Mouse (Mus musculus) cerebellum, adult 2 months (tissue): Measurements from ENCODE around the gene Msgn1. TPM values are rescaled to one million over a fixed set of nuclear protein-coding genes. Genes with fewer than 3 reads are reported as not detected.
A peak's percentile ranks its signal among the peaks of the same experiment; 100 is the strongest.

Source experiments
- DNase-seq, 2 experiments: peaks; one replicate each; pipeline ENCODE4 v3.0.0; 2021
- H3K27ac ChIP-seq: fragments of 200-500 bp; 2 replicates; pipeline ENCODE4 v1.5.1; 2012; ENCODE audit warnings: low read length, control low read depth, inconsistent platforms; ENCODE audit not compliant: insufficient read depth
- H3K27me3 ChIP-seq: fragments of 200-500 bp; 2 replicates; pipeline ENCODE4 v1.6.1; 2012; ENCODE audit warnings: inconsistent platforms, mild to moderate bottlenecking, low read length, moderate library complexity; ENCODE audit not compliant: control insufficient read depth, insufficient read depth
- H3K4me1 ChIP-seq: fragments of 200-500 bp; 2 replicates; pipeline ENCODE4 v1.6.1; 2011; ENCODE audit warnings: low read length; ENCODE audit not compliant: control insufficient read depth, insufficient read depth
- H3K4me3 ChIP-seq: fragments of 200-500 bp; replicated peaks from 2 replicates; pipeline ENCODE3; 2011; ENCODE audit warnings: mild to moderate bottlenecking, low read depth, low read length, control low read depth; ENCODE audit not compliant: insufficient read depth
- CTCF ChIP-seq: fragments of 200-500 bp; IDR thresholded peaks from 2 replicates; pipeline ENCODE4 v1.5.1; 2011; ENCODE audit warnings: low read depth, mild to moderate bottlenecking, control low read depth, low read length, moderate library complexity, borderline replicate concordance; ENCODE audit not compliant: insufficient read depth
- POLR2A ChIP-seq: fragments of 200-500 bp; IDR thresholded peaks from 2 replicates; pipeline ENCODE4 v1.6.1; 2011; ENCODE audit warnings: low read length, control low read depth, borderline replicate concordance; ENCODE audit not compliant: insufficient read depth
- WGBS: fragments of 180-500 bp; shearing (Covaris S2); methylation state at CpG from one replicate; pipeline ENCODE4 v1.1.7; 2018; 5-methylcytosine and 5-hydroxymethylcytosine counted together
- polyA plus RNA-seq: library from polyadenylated mRNA; depleted of rRNA; stranded (reverse); fragments of >200 nt; gene quantifications from 2 replicates; pipeline ENCODE4 v1.2.3, GENCODE M21; 2012; rRNA removed

Gene Msgn1
- polyA plus RNA-seq, 1 experiment: not detected

DNA sequence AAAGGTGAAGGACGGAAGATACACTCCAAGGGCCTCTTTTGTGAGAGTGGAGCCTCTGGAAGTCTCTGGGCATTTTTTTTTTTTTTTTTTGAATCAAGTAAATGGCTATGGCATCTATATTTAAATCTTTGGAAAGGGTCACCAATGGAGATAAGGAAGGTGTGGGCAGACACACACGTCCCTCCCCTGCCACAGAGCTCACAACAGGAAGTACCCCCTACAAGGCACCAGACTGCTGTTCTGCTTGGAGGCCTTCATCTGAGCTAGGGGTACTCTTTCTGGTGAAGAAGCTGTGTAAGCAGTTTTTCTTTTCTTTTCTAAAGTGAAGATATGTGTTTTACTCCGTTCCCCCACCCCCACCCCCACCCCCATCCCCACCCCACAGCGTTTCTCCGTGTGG, 11.9 kb downstream of the Msgn1 start:
- TF ChIP-seq POLR2A (no peak), CTCF (no peak)
- no peak overlapping the region for H3K27ac ChIP-seq
- no peak for DNase-seq
- no peak overlapping the region for H3K4me3 ChIP-seq
- 50% methylated on average over 5 of the region's 5 CpGs for WGBS
- H3K27me3 ChIP-seq: no peaks in the 10 kb centered on the region
- H3K4me1 ChIP-seq: no peaks in the 10 kb centered on the region

DNA sequence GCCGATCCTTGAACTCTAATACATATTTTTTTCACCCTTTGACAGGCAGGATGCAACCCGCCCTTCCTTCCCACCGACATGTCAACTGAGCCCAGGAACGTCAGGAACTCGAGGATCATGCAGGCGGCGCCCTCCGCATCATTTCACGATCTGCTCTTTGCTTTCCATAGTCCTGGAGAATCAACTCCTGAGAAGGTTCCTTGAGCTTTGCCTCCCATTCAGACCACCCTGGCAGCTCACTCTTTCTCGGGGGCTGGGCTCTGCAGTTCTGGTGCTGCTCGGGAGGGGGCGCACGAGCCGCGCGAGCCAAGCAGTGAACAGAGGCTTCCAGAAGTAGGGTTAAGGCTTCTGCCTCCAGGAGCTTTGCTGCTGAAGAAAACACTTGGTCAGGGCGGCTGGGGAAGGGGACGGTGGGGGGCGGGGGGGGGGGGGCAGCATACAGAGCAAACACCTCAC, 12.6 kb downstream of the Msgn1 start:
- no peak overlapping the region for H3K27ac ChIP-seq
- TF ChIP-seq POLR2A: no peak
- peak; percentile 71 for TF ChIP-seq CTCF
- H3K27me3 ChIP-seq: no peaks in the 10 kb centered on the region
- H3K4me1 ChIP-seq: no peaks in the 10 kb centered on the region
- peak; percentile 37 to 60 for DNase-seq
- WGBS: 8% methylated on average over 19 of the region's 19 CpGs
- H3K4me3 ChIP-seq: no peak overlapping the region

DNA sequence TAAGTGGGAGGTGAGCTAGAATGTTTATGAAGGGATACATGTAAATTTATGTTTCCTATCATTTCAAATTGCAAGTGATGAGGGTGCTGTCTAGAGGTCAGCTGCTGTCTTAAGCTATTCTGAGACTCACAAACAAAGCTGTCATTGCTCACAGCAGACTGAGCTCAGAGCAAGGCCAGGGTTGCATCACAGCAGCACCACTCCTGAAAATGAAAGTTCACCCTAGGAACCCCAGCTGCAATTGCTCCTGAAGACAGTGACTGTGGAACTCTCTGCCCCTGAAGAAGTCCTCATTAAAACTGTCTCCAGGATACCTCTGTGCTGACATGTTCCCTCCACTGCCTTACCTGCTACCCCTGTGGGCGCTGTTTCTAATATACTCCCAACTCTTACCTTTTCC, 13.7 kb downstream of the Msgn1 start:
- Histone ChIP-seq H3K4me3 (no peak overlapping the region), H3K27me3 (no peaks in the 10 kb centered on the region), H3K27ac (no peak overlapping the region), H3K4me1 (no peaks in the 10 kb centered on the region)
- no peak for DNase-seq
- WGBS: 89% methylated on average over 1 of the region's 1 CpGs
- no peak for TF ChIP-seq CTCF
- TF ChIP-seq POLR2A: no peak

DNA sequence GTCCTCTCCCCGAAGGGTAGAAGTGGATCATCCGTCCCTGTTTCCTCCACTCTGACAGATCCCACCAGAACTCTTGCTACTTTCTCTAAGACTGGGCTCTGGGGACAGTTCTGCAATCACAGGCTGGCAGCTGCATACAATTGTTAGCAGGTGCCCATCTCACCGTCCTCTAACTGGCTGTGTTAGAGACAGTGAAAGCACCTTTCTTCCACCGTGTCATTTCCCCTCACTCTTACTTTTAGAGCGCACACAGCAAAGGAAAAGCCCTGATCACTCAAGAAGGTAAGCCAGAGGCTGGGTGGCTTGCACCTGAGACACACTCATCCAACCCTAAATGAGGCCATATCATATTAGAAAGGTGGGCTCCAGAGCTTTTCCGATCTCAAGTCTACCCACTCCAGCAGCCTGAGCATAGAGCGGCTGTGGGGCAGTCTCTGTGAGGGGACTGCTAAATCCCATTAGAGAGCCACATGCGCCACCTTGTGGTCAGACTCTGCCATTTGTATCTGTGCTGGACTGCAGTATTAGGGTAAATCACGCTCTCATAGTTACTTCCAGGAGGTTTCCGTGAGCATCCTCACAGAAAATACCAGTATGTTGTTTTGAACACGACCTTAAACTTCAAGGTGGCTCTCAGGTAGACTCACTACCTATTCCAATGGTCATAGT, 30.2 kb downstream of the Msgn1 start:
- DNase-seq: peak; percentile 65 to 82
- no peaks in the 10 kb centered on the region; the same call in 1 of the 2 replicates for H3K27me3 ChIP-seq
- no peaks in the 10 kb centered on the region for H3K4me1 ChIP-seq
- H3K4me3 ChIP-seq: no peak overlapping the region
- 23% methylated on average over 11 of the region's 11 CpGs for WGBS
- no peak for TF ChIP-seq POLR2A
- peak; percentile 86 for TF ChIP-seq CTCF
- no peak overlapping the region for H3K27ac ChIP-seq

DNA sequence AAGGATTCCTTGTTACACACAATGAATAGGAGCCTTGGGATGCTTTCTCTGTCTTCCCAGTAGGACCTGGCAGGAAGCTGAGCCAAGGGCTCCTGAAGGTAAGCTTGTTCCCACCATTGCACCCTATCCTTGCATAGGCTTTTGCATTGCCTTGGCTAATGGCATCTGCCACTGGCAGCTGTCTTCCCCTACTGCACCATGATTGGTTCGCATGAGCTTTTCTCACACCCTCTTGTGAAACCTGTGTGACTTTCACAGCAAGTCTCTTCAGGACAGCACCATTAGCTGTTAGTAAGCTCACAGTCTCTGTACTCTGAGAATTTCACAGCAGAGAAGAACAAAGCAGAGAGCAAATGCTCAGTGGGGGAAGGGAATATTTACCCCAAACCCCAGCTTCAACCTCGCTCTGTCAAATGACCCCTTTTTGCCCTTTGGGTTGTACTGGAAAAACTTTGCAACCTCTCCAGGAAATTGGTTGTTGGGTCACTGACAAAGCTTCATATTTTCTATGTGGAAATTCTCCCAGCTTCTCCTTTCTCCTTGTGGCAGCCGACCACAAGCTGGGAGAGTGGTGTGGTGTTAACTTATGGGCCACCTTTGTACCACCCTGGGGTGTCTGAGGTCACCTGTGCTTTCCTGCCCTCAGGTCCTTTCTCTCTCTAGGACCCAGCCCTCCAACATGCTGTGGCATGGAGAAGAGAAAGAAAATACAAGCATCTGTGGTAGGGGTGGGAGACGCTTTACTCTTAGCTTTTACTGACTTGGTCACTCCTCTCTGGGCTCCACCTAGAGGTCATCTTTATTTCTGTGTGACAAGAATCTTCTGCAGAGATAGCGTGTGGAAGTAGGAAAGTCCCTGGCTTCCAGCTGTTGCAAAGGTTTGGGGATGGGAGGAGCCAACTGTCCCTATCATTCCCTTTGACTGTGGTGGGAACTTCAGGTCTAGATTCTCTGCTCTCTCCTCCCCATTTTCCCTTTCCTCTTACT, 31.1 kb downstream of the Msgn1 start:
- 47% methylated on average over 5 of the region's 5 CpGs for WGBS
- no peak for DNase-seq
- TF ChIP-seq CTCF: no peak
- no peak for TF ChIP-seq POLR2A
- Histone ChIP-seq H3K27ac (no peak overlapping the region), H3K4me3 (no peak overlapping the region), H3K27me3 (no peaks in the 10 kb centered on the region; the same call in 1 of the 2 replicates), H3K4me1 (no peaks in the 10 kb centered on the region)

DNA sequence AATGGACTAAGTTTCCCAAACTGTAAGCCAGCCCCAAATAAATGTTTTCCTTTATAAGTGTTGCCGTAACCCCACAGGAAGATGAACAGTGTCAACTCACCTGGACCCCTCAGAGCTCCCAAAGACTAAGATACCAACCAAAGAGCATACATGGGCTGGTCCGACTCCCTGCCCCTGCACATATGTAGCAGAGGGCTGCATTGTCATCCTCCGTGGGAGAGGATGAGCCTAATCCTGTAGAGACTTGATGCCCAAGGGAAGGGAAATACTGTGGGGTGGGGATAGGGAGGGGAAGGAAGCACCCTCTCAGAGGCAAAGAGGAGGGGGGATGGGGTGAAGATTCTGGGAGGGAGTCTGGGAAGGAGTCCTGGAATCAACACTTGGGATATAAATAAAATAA, 50.1 kb downstream of the Msgn1 start:
- Histone ChIP-seq H3K4me3 (no peak overlapping the region), H3K27me3 (no peaks in the 10 kb centered on the region), H3K4me1 (no peaks in the 10 kb centered on the region), H3K27ac (no peak overlapping the region)
- TF ChIP-seq POLR2A: no peak
- TF ChIP-seq CTCF: no peak
- 89% methylated on average over 3 of the region's 3 CpGs for WGBS
- DNase-seq: no peak

Other genes starting within 250 kb of the Msgn1 start
- 7.0 and 9.1 TPM in 2 replicates for gene Kcns3, start 57.9 kb downstream of the Msgn1 start, polyA plus RNA-seq
- 0.29 and 0.67 TPM in 2 replicates for gene Gen1, start 56.8 kb upstream of the Msgn1 start, polyA plus RNA-seq
- gene Smc6, start 56.9 kb upstream of the Msgn1 start, polyA plus RNA-seq: 44.3 and 46.1 TPM in 2 replicates
- gene Vsnl1, start 227.6 kb upstream of the Msgn1 start, polyA plus RNA-seq: 510 and 543 TPM in 2 replicates
- gene Rad51ap2, start 247.1 kb upstream of the Msgn1 start, polyA plus RNA-seq: 0.11 and 0.13 TPM in 2 replicates